Mouse (Mus musculus): ENCODE data around the gene Rph3al.

Gene Rph3al

DNA sequence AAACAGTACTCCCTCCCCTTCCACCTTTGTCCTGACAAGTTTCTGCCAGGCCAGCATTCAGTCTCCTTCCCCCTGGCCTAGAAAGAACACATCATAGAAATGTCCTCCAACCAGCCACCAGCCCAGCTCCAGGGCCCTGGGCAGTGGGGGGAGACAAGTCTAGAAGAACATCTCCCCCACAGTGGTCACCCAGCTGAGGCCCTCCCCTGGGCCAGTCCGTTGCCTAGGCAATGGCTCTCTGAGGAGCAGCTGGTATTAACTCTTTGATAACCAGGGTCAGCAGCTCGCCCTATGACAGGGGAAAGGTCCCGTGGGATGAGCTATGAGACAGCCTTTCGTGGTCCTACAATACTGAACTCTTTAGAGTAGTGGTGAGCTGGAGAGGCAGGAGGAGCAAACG lies 33.7 kb downstream of the Rph3al start:
- no peak for DNase-seq

DNA sequence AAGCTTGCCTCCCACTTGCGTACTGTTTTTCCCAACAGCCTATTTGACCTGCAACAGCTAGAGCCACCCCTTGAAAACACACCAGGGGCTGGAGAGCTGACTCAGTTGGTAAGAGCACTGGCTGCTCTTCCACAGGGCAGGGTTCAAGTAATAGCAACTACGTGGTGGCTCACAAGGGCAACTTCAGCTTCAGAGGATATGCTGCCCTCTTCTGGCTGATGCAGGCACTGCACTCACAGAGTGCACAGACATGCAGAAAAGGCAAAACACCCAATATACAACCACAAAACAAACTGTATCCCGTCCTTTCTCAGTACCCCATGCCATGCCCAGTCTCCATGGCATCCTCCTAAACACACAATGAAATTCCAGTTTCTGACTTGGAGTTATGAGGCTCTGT lies 34.7 kb downstream of the Rph3al start:
- DNase-seq, result peak; percentile 37

DNA sequence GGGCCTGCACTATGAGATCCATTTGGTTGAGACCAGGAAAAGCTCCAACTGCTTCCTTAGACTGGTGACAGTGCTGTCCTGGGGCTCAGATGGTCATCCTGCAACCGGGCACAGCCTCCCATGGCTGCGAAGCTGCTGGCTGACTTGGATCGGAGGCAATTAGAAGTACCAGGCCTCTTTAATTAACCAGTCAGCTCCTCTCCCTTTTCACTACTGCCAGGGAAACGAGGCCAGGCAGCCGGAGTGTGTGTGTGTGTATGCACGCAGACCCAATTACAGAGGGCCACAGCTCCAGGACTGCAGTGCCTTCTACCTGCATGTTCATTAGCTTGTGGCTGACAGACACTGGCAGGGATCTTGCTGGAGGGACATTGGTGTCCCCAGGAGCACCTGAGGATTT lies 36.9 kb downstream of the Rph3al start:
- no peak for DNase-seq

DNA sequence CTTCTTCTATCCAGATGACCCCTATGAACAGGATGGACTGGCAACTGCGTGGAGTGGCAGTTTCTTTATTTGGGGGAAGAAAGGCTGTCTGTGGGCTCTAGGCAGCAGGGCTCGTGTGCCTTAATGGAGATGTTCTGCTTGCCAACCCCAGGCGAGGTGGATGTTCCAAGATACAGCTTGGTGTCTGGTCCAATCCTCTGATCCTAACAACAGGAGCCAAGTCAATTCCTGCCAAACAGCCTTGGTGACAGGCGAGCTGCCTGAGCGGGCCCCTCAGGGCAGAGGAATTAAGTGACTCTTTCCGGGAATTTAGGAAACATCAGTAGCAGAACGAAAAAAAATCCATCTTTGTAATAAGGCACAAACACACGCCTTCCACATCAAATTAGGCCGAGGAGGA lies 38.6 kb downstream of the Rph3al start:
- DNase-seq, result no peak

DNA sequence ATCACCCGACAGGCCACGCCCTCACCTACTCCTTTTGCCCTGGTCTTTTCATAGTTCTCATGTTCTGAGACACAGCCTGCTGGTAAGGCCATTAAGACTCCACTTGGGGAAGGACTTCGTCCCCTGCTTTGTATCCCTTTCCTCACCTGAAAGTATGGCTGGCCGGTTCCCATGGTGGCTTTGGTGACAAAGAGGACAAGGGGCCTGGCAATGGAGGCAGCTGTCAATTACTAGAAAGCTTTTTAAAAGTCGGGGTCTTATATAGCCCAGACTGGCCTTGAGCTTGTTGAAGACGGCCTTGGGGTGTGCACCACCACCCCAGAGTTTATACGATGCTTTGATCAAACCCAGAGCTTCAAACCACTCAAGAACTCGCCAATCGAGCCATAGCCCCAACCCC lies 39.7 kb downstream of the Rph3al start:
- no peak for DNase-seq

DNA sequence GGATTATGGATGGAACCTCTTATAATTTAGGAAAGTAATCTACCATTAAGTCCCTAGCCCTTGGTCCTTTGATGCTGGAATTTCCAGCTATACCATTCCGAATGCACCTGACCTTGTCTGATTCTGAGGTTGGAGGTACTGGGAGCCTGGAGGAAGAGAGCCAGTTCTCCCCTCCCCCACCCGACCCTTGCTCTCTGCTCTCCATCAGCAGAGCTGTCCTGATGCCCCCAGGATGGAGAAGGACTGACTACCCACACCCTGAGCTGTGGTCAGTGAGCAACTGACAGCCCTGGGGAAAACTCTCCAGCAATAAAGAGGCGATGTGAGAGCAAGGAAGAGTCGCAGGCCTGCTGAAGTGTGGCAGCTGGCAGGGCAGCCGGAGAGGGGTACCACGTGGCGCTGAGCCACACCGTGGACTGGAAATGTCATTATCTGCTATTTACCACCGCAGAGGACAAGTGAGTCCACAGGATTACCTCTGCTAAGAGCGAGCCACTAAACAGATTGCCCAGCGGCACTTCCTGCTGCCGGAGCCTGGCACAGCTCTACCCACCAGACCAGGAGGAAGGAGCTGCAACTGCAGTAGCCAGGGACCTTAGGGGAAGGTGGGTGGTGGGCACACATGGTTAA lies 43.3 kb downstream of the Rph3al start:
- DNase-seq, result no peak

DNA sequence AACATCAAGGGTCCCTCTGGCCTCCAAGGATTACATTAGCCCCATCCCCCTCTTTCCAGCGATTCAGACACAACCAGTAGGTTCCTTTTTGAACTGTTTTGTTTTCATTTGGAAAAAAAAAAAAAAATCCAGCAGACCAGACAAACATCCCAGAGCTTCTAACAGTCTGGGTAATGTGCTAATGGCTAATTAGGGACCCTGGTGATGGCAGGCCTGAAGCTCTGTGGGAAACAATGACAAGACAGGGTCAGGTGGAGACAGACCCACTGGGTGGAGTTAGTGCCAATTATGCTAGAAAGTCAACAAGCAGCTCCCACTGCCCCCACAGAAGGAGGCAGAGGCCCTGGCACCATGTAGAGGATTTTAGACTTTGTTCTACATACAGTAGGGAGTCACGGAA lies 44.3 kb downstream of the Rph3al start:
- no peak for DNase-seq

DNA sequence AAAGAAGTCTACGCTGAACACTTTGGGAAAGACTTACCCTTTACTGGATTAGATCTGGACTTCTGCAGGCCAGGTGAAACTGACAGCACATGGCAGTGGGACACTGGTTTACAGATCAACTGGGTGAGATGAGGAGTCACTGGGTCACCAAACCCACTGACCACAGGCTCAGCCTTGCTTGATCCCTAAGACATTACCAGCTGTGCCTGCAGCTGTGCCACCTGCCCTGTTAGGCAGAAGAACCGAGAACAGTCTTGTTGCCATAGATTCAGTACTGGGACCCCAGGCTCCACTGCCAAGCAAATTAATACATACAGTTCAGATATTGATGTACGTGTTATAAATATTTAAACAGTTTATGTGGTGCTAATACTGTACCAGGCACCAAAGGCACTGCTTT lies 50.9 kb downstream of the Rph3al start:
- DNase-seq, result no peak

DNA sequence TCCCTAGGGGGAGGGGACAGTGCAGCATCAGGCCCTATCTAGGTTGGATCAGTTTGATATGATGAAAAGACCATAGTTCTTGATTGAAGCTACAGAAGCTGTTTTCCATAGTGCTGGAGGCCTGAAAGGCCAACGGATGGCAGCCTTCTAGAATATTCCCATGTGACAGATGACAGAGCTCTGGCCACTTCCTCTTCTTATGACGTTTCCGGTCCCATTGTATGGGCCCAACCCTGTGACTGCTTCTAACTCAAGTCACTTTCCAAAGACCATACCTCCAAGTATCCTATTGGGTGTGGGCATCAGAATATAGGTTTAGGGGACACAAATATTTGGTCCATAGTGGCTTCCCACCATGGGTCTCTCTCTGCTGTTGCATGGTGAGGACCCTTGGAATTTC lies 57.0 kb downstream of the Rph3al start:
- DNase-seq, result no peak

DNA sequence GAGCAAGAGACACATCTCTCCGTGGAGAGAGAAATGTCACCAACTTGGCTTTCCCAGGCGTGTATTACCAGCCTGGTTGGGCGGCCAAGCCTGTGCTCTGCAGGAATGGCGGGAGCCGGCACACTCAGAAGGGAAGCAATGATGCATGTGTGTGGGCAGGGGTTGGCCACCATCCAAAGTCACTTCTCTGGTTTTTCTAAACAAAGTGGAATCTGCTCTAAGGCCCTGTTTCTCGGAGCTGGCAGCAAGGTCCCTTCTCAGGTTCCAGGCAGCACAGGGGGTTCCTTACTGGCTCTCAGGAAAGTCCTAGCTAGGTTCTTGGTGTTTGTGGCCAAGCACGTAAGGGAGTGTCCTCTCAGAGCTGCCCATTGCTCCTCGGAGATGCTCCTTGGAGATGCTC lies 58.2 kb downstream of the Rph3al start:
- peak; percentile 26 for DNase-seq

DNA sequence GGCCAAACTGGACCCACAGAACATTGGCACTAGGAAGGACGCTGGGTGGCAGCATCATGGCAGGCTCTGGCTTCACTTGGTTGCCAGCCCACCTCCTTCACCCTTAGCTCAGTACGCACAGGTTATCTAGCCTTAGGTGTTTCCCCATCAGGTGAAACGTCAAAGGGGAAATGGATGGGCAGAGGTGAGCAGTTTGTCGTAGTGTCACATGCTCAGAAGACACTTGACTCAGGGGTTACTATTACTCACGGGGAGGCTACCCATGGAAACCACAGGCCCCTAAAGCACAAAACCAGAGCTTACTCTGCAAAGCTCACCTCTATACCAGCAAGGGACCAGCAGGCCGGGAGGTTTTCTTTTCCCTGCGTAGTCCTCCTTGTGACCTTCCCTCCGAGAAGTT lies 59.8 kb downstream of the Rph3al start:
- no peak for DNase-seq

DNA sequence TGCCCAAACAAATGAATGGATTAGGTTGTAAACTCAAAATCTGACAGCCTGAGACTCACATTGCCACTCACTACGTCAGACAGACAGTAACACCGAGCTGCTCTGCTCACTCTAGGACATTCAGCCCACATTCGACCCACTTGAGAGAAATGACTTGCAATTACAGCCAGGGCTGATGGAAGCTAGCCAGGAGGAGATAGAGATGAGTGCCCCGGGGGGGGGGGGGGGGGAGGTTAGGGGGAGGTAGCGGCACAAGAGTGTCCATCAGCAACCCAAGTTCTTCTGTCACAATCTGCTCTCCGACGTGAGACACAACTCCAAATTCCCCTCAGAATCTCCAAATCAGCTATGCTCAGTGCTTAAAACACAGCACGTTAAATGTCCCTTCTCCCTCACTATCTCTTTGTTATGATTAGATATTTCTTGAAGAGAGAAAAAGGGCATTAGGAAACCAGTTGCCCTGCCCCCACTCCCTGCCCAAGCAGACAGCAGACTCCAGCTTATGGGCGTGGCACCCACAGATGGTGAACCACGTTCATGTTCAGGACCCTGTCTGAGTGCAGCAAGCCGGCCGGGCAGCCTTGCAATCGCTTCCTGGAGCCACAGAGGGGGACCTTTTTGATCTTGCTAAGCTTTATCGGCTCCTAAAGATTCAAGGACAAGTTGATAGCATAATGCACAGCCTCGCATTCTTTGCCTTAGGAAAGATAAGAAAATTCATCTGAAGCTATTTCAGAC lies 62.0 kb downstream of the Rph3al start:
- DNase-seq, result no peak

DNA sequence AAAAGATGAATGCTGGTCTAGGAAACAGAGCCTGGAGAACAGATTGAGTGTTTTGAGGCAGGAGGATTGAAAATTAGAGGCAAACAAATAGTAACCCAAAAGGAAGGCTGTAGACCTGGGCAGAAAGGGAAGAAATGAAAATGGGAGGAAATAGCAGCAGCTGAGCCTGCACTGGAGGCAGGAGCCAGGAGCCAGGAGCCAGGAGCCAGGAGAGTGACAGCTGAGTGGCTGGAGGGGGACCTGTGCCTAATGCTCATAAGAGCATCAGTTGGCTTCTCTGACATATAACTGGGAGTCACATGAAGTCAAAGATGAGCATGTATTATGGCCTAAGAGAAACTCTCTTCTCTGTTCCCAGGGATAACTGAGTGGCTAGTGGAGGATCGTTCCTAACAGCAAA lies 66.5 kb downstream of the Rph3al start:
- no peak for DNase-seq

DNA sequence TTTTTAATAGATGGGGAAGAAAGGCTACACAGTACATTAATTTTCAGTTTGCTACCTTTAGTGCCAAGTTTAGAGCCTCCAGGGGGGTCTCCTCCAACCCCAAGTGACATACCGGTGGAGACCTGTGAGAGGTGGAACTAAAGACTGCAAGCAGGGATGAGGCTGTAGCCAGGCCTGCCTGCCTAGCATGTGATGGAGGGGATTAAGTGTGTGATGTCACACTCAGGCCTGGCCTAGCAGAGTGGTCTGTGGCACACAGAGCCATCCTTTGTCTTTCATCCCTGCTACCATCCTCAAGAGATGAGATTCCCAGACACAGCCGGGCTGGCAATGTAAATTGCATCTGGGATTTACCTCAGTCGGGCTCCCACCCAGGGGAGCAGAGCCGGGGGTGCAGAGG lies 67.3 kb downstream of the Rph3al start:
- DNase-seq, result no peak

DNA sequence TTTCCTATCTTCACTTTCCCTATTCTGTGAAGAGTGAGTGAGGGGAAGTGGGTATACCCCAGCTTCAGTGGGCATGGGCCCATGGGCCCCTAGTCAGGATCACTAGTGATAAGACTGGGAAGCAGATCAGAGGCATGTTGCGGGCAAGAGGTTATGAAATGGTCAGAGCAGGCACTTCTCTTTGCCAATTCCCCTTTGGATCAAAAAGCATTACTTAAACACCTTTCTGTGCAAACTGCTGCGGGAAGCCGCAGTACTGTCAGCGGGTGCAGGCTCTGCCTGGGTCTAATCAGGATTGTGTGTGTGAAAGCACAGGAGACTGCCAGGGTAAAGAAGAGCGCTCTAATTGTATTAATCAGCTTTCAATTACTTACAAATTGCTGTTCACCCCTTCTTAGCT lies 67.8 kb downstream of the Rph3al start:
- DNase-seq, result no peak

DNA sequence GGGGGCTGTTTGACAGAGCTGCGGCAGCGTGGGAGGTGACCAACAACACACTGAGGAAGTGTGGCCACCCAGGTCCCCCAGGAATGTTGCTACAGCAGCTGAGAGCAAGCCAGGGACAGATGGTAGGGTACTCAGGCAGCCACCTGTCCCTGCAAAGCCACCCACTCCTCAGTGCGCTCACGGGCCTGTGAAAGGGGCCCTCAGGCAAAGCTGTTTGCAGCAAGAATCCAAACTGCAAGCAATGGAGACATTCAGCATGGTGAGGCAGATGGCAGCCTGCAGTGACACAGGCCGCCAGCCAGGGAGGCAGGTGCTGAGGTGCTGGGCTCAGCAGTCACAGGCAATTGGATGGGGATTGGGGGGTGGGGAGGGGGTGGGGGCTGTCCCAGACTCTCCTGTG lies 68.3 kb downstream of the Rph3al start:
- DNase-seq, result no peak

DNA sequence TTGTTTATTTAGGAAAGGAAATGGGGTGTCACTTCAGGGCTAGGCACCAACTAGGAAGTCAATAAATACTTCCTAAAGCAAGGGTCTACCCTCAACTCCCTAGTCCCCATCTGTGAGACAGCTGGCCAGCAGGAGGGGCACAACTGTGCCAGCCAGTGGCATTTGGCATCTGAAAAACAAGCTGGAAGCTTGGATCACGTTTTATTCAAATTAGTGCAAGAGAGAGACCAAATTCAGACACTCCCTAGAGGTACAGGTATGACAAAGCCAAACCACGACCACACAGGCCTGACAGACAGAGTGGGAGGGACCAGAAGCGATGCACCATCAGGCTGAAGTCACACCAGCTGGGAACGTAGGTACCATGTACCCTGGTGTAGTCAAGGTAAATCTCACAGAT lies 71.4 kb downstream of the Rph3al start:
- DNase-seq, result no peak

DNA sequence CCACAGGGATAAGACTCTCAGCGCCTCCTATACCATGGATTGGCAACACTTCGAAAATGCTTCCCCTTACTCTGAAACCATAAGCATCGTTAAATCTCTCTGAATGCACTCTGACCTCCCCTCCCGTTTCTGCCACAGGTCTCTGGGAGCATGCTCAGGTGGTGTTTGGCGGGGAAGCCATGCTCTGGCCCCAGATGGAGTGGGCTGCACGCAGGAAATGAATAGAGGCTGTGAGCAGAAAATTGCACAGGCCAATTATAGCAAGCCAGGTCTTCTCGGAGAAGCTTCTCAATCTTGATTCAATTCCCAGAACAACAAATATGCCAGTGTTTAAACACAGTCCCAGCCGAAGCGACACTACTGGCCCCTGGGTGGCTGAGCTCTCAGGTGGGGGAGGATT lies 72.4 kb downstream of the Rph3al start:
- DNase-seq, result no peak

DNA sequence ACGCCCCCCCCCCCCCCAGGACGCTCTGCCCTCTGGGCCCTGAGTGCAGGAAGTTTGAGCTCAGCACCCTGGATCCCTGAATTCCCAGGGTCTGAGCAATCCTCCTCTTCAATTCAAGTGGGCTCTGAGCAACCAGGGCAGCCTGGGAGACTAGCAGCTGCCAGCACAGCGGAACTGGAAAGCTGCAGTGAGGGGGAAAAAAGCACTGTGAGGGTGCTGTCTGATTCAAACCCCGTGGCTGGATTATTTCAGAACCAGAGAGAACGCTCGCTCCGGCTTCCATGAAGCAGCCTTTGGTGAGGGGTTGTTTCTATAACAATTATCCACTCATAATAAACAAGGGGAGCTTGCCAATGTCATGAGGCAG lies 73.0 kb downstream of the Rph3al start:
- no peak for DNase-seq

DNA sequence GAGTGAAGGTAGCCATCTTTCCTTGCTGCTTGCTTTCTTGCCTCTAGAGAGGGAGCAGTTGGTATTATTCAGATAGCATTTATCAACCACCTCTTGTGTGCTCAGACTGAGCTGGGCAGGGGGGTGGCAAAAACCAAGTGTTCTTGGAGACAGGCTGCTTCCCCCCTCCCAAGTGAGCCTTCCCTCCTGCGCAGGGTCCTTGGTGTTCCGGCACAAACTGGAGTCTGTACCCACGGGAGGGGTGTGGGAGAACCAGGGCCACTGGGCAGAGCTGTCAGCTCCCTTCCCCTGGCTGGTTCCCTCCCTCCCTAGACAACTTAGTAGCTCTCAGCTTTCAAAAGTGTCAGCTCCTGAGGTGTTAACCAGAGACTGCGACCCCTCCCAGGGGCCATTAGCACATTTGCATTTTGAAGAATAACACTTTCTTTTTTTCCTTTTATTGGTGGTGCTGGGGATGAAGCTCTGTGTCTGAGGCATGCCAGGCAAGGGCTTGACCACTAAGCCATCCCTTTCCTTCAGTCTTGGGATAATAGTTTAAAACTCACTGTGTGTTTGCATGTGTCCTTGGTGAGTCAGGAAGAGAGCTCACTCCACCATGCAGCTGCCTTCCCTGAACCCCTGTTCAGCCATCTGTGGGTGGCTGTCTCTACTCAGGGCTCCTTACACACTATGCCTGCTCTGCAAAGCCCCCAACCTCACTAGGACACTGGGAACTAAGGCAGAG lies 73.5 kb downstream of the Rph3al start:
- no peak for DNase-seq

DNA sequence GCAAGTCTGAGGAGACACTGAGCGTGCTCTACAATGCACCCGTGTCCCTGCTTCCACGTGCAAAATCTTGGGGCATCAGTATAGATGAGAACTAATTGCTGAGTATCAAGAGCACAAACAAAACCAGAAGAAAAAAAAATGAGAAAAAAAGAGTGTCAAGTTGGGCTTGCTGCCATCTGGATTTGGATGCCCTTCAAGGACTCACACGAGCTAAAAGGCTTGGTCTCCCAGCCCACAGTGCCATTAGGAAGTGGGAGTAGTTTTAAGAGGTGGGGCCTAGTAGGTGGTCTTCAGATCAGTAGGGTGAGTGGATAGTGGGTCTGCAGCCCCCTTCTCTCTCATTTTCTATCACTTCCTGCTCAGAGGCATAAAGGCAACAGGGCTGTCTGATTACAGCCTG lies 75.8 kb downstream of the Rph3al start:
- DNase-seq, result no peak

DNA sequence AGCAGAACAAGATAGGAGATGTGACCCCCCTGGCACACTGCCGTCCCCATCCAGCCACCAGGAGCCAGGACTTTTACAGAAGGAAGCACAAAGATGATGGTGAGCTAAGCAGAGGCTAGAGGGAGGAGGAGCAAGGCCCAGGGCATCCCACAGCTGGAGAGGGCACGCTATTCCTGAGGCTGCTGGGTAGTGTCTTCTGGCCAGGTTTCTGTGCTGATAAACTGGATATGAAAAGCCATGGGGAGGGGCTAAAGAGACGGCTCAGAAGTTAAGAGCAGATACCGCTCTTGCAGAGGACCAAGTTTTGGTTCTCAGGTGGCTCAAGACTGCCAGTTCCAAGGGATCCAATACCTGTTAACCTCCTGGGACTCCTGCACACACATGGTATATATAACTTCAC lies 76.6 kb downstream of the Rph3al start:
- no peak for DNase-seq

DNA sequence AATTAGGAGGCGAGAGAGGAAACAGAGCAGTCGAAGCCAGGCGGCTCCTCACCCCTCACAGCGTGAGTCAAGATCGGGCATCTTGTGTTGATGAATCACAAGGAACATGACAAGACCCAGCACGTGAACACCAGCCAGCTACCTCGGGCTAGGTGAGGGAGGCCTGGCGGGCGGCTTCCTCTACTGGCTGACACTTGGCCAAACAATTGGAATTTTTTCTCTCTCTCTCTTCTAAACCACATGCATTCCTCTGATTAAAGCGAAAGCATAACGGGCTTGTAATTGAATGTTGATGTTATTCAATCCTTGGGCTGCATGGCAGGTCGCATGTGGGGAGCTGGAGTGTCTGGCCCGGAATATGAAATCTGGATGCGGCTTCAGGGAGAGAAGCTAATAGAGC lies 77.0 kb downstream of the Rph3al start:
- no peak for DNase-seq

DNA sequence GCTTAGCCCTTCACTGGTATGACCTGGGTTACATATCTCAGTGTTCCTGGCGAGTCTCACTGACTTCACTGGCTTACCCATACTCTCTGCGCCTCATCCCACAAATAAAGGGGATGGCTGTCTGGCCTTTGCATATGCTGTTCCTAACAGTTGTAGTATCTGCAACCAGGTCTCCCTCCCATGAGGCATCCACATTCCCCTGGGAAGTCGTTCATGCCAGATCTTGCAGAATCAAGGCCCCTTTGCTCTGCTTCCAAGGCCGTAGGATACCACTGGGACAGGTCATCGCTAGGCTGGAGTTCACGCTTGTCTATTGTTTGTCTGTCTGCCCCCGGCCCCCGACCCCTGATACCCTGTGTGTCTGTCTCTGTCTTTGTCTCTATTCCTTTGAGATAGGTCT lies 78.8 kb downstream of the Rph3al start:
- DNase-seq, result no peak

DNA sequence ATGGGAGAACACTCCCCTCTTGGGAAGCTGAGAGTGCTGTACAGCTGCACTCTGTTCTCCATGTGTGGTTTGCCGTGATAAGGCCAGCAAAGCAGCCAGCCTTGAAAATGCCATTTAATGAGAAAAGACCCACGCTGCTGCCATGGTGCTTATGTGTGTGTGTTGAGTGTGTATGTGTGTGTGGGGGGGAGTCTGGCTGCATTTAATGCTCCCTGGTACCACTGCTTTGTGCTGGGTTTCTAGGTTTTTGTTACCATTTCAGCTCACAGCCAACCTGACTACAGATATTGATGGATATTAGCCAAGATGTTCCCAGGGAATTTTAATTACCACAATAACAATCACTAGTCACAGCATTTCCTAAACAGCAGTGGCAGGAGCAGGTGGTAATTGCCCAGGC lies 79.3 kb downstream of the Rph3al start:
- no peak for DNase-seq

Measured in kidney, adult 18-20 months (tissue).